Mouse (Mus musculus) liver, embryonic 14.5 days (tissue): ENCODE data around the gene Nfia. TPM values are rescaled to one million over a fixed set of nuclear protein-coding genes. Genes with fewer than 3 reads are reported as not detected.

Source experiments
- ATAC-seq: fragments of 200-750 bp; cut with Nextera tagmentation; 2 replicates; pipeline ENCODE4 v1.8.0; 2017; ENCODE audit warnings: moderate number of reproducible peaks, mild to moderate bottlenecking, moderate library complexity; ENCODE audit not compliant: insufficient read depth
- DNase-seq, 3 experiments: peaks; one replicate each; pipeline ENCODE4 v3.0.0-alpha.2; 2012 to 2013; ENCODE audit warnings: low read depth in 3 of 3, low spot score in 3 of 3
- H3K27ac ChIP-seq: fragments of 300-500 bp; sonication (generic); 2 replicates; pipeline ENCODE4 v1.5.1; 2014; ENCODE audit warnings: moderate library complexity, mild to moderate bottlenecking, control low read depth, inconsistent platforms
- H3K27me3 ChIP-seq: fragments of 300-500 bp; sonication (generic); 2 replicates; pipeline ENCODE4 v1.6.1; 2014; ENCODE audit warnings: mild to moderate bottlenecking, low read length, moderate library complexity; ENCODE audit not compliant: control insufficient read depth, insufficient read depth
- H3K36me3 ChIP-seq: fragments of 300-500 bp; sonication (generic); replicated peaks from 2 replicates; pipeline ENCODE4 v1.6.1; 2014; ENCODE audit warnings: low read depth; ENCODE audit not compliant: control insufficient read depth, insufficient read depth
- H3K4me1 ChIP-seq, 2 experiments: fragments of 200-500 bp in 1 of 2; fragments of 300-500 bp in 1 of 2; sonication (generic) in 1 of 2; replicated peaks; 2 replicates each; pipeline ENCODE4 v1.6.1; 2012 to 2014; ENCODE audit warnings: antibody characterized with exemption in 1 of 2, inconsistent platforms in 1 of 2, low read length in 1 of 2; ENCODE audit not compliant: control insufficient read depth in 2 of 2, insufficient read depth in 2 of 2
- H3K4me2 ChIP-seq: fragments of 300-500 bp; sonication (generic); 2 replicates; pipeline ENCODE4 v1.6.1; 2014; ENCODE audit warnings: low read depth, mild to moderate bottlenecking, control low read depth, moderate library complexity
- H3K4me3 ChIP-seq, 2 experiments: fragments of 200-500 bp in 1 of 2; fragments of 300-500 bp in 1 of 2; sonication (generic) in 1 of 2; 2 replicates each; pipeline ENCODE4 v1.5.1; 2012 to 2014; ENCODE audit warnings: low read depth in 2 of 2, low read length in 2 of 2, mild to moderate bottlenecking in 2 of 2, control low read depth in 1 of 2, inconsistent platforms in 1 of 2, moderate library complexity in 1 of 2; ENCODE audit not compliant: insufficient read depth in 1 of 2
- H3K9ac ChIP-seq: fragments of 300-500 bp; sonication (generic); replicated peaks from 2 replicates; pipeline ENCODE4 v1.6.1; 2014; ENCODE audit warnings: mild to moderate bottlenecking, control low read depth, moderate library complexity
- H3K9me3 ChIP-seq: fragments of 300-500 bp; sonication (generic); 2 replicates; pipeline ENCODE4 v1.6.1; 2016; ENCODE audit warnings: low read length, mixed read lengths; ENCODE audit not compliant: control insufficient read depth
- CTCF ChIP-seq: IDR thresholded peaks from 2 replicates; pipeline ENCODE4 v1.5.1; 2016; ENCODE audit warnings: antibody characterized with exemption, low read depth, control low read depth
- EP300 ChIP-seq: IDR thresholded peaks from 2 replicates; pipeline ENCODE4 v1.6.1; 2016; ENCODE audit warnings: antibody characterized with exemption, low read depth
- WGBS: fragments of 180-500 bp; shearing (Covaris S2); extraction: QIAGEN DNeasy Blood & Tissue Kit; methylation state at CpG from one replicate; pipeline ENCODE4 v1.1.7; 2014; ENCODE audit not compliant: insufficient replicate concordance; 5-methylcytosine and 5-hydroxymethylcytosine counted together
- polyA plus RNA-seq, 2 experiments: library from polyadenylated mRNA; depleted of rRNA in 1 of 2; stranded (reverse) in 1 of 2; unstranded in 1 of 2; fragments of >200 nt; fragmentation: Nextera tagmentation in 1 of 2; extraction: Ambion mirVana in 1 of 2; gene quantifications; 2 replicates each; pipeline versions ENCODE4 v1.2.1 to v1.2.3; 2012 to 2014

The Nfia gene
- polyA plus RNA-seq, 2 experiments: 1.0 to 2.6 TPM

DNA sequence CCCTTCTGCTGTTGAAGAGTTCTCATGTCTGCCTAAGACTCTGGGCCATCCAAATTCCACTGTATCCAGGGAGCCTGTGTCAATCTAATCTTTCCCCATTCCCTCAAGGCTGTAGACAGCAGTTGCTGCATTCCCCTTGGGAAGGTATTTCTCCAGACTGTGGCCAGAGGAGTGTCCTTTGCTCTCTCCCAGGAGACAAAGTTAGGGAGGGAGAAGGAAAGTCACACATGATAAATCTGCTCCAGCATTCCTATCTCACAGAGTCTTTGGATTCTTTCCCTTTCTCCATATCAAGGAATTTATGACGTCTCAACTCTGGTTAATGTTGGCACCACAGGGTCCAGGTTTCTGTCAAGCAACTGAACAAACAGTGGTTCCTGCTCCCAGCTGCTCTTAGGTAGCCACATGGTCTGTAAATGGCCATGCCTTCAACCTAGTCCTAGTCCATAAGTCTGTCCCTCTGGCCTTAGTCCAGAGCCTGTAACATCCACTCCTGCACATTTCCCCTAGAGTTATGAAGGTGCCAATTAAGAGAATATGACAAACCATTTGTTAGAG, 370.4 kb downstream of the Nfia start:
- no peaks in the 10 kb centered on the region for H3K9me3 ChIP-seq
- no peak overlapping the region for H3K27ac ChIP-seq
- H3K4me2 ChIP-seq: no peak overlapping the region
- ATAC-seq (no peak), DNase-seq (no peak)
- H3K4me3 ChIP-seq: no peak overlapping the region
- no peaks in the 10 kb centered on the region for H3K36me3 ChIP-seq
- TF ChIP-seq CTCF: no peak
- TF ChIP-seq EP300: no peak
- WGBS: 50% methylated on average over 1 of the region's 1 CpGs
- no peak overlapping the region for H3K9ac ChIP-seq
- no peaks in the 10 kb centered on the region for H3K4me1 ChIP-seq
- no peaks in the 10 kb centered on the region for H3K27me3 ChIP-seq

DNA sequence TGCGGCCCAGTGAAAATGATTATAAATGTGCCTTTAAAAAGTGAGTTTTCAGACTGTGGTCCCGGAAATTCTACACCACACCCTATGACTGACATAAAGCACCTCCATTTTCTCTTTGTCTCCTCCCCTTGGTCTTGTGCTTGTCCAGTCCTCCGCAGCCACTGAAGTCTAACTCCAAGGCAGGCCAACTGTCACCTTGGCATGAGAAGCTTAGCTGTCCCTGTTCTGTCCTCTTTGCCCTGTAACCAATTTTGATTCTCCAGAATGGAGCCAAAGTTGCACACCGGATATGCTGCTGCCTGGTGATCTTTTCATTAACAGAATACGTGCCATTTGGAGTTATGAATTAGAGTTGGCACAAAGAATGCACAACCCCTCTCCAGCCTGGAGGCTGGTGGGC, 378.0 kb downstream of the Nfia start:
- WGBS: 73% methylated on average over 5 of the region's 5 CpGs
- DNase-seq: no peak

DNA sequence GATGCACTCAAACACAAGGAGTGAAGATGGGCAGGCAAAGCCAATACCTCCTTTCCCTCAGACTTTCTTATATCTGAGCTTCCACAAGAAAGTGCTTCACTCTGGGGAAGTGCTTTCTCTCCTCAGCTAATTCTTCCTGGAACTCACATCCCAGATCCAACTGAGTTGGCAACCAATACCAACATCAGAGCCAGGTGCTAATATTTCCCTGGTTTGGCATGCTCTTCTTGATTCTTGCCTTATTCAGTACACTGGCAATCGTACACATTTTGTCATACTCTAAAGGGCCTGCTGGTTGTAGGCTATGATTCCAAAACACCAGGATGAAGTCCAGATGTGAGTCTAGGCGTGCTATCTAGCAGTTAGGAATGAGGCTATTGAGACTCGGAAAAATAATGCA, 385.4 kb downstream of the Nfia start:
- Histone ChIP-seq H3K27me3 (no peaks in the 10 kb centered on the region), H3K4me1 (no peaks in the 10 kb centered on the region), H3K9me3 (no peaks in the 10 kb centered on the region), H3K9ac (no peak overlapping the region), H3K4me2 (no peak overlapping the region), H3K27ac (no peak overlapping the region), H3K4me3 (no peak overlapping the region), H3K36me3 (no peaks in the 10 kb centered on the region)
- no peak for TF ChIP-seq EP300
- WGBS: 53% methylated on average over 3 of the region's 3 CpGs
- no peak for ATAC-seq
- DNase-seq: no peak

More for the DNA sequence above, 378.0 kb downstream of the Nfia start:
- Histone ChIP-seq H3K4me1 (no peaks in the 10 kb centered on the region), H3K9ac (no peak overlapping the region), H3K9me3 (no peaks in the 10 kb centered on the region), H3K36me3 (no peaks in the 10 kb centered on the region), H3K27me3 (no peaks in the 10 kb centered on the region), H3K4me3 (no peak overlapping the region), H3K27ac (no peak overlapping the region), H3K4me2 (no peak overlapping the region)
- TF ChIP-seq CTCF: no peak
- no peak for TF ChIP-seq EP300
- ATAC-seq: no peak

GRCm38 (mm10) chr4:98166379-98166778, 393.8 kb downstream of the Nfia start:
- Histone ChIP-seq H3K4me2 (no peak overlapping the region), H3K4me1 (no peaks in the 10 kb centered on the region), H3K36me3 (no peaks in the 10 kb centered on the region), H3K9me3 (no peaks in the 10 kb centered on the region), H3K4me3 (no peak overlapping the region), H3K9ac (no peak overlapping the region), H3K27ac (no peak overlapping the region), H3K27me3 (no peaks in the 10 kb centered on the region)
- ATAC-seq (no peak), DNase-seq (no peak)
- WGBS: 52% methylated on average over 3 of the region's 3 CpGs
- no peak for TF ChIP-seq EP300
- no peak for TF ChIP-seq CTCF

Other genes with a start within 250 kb of the Nfia start
- gene E130114P18Rik, start 5.3 kb downstream of the Nfia start, polyA plus RNA-seq (2012; rRNA removed): 0.03 TPM in 1 of 2 replicates, not detected in the other
- gene E130114P18Rik, start 5.3 kb downstream of the Nfia start, polyA plus RNA-seq (2014; fragmentation: Nextera tagmentation; extraction: Ambion mirVana): not detected in 2 replicates